Mouse (Mus musculus) right cerebral cortex, postnatal 36 days (tissue): ENCODE measurements at regions not wholly inside any gene's neighbourhood (a gene's known extent, or its start where the extent isn't known, plus 50 kb on each side); places are given as distances from the start of the nearest gene placed in this dataset.

Experiments used
- DNase-seq, 2 experiments: peaks; one replicate each; pipeline ENCODE4 v3.0.0; 2022; ENCODE audit warnings: low spot score in 2 of 2, mixed read lengths in 1 of 2

DNA sequence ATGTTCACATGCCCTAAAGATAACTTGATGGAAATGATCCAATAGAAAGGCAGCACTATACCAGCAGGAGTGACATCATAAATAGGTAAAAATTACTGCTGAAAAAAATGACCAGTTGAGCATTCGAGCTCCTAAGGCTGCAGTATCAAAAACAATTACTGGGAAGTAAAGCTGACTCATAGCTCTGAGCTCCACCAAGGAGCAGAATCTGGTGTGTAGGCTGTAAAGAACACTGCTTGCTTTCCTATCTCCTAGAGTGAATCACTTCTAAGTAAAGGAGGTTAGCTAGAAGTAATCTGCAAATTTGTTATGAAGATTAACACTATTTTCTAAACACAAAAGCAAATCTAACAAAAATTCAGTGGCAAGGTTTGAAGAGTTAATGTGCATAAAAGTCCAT lies 224.9 kb upstream of the 4933436I01Rik start:
- DNase-seq = peak in 1 of 2 experiments; percentile 0
